Mouse (Mus musculus) T-helper 2 cell (primary cell): Measurements from ENCODE around the gene Tspan1.

ENCODE experiments used
- in situ Hi-C: fragments of 300-600 bp; cut with MboI, MseI; formaldehyde crosslinking; loops from one replicate; pipeline ENCODE4 v1.15.1; 2025; ENCODE audit warnings: high pct_unique_total_duplicates

Gene Tspan1

GRCm38 (mm10) chr4:116168617-116169352 lies 1.4 kb upstream of the Tspan1 start:
- in situ Hi-C loops, result no loop called here

- in situ Hi-C loops, result no loop called here
Observed at GRCm38 (mm10) chr4:116165708-116166407, 1.5 kb downstream of the Tspan1 start.

GRCm38 (mm10) chr4:116164759-116165554 lies 2.4 kb downstream of the Tspan1 start:
- in situ Hi-C loops, result no loop called here

GRCm38 (mm10) chr4:116162142-116162541 lies 5.3 kb downstream of the Tspan1 start:
- in situ Hi-C loops, result no loop called here

- in situ Hi-C loops, result no loop called here
Observed at GRCm38 (mm10) chr4:116160769-116161168, 6.6 kb downstream of the Tspan1 start.

- in situ Hi-C loops, result no loop called here
Observed at GRCm38 (mm10) chr4:116159912-116160311, 7.5 kb downstream of the Tspan1 start.

GRCm38 (mm10) chr4:116157882-116158281 lies 9.5 kb downstream of the Tspan1 start:
- in situ Hi-C loops, result no loop called here

GRCm38 (mm10) chr4:116152702-116153101 lies 14.7 kb downstream of the Tspan1 start:
- in situ Hi-C loops, result no loop called here

GRCm38 (mm10) chr4:116151238-116151637 lies 16.2 kb downstream of the Tspan1 start, which contains the start of gene Lurap1:
Gene Lurap1 (minus strand): TSS chr4:116151338.
- in situ Hi-C loops, result no loop called here

- in situ Hi-C loops, result no loop called here
Observed at GRCm38 (mm10) chr4:116150862-116151221, 16.6 kb downstream of the Tspan1 start.

GRCm38 (mm10) chr4:116150156-116150861 lies 17.1 kb downstream of the Tspan1 start:
- in situ Hi-C loops, result no loop called here

- in situ Hi-C loops, result no loop called here
Observed at GRCm38 (mm10) chr4:116149812-116150155, 17.6 kb downstream of the Tspan1 start.

- in situ Hi-C loops, result no loop called here
Observed at GRCm38 (mm10) chr4:116143891-116144717, 23.3 kb downstream of the Tspan1 start.

GRCm38 (mm10) chr4:116143317-116143811 lies 24.0 kb downstream of the Tspan1 start:
- in situ Hi-C loops, result no loop called here

- in situ Hi-C loops, result no loop called here
Observed at GRCm38 (mm10) chr4:116142269-116142668, 25.1 kb downstream of the Tspan1 start.

- in situ Hi-C loops, result no loop called here
Observed at GRCm38 (mm10) chr4:116141736-116142135, 25.7 kb downstream of the Tspan1 start.

GRCm38 (mm10) chr4:116140801-116141574 lies 26.4 kb downstream of the Tspan1 start:
- in situ Hi-C loops, result no loop called here

- in situ Hi-C loops, result no loop called here
Observed at GRCm38 (mm10) chr4:116137421-116137996, 29.9 kb downstream of the Tspan1 start.

- in situ Hi-C loops, result no loop called here
Observed at GRCm38 (mm10) chr4:116134990-116135389, 32.4 kb downstream of the Tspan1 start.

- in situ Hi-C loops, result no loop called here
Observed at GRCm38 (mm10) chr4:116133126-116133525, 34.3 kb downstream of the Tspan1 start.
